Mouse (Mus musculus) small intestine, adult 2 months (tissue): Measurements from ENCODE around the gene Cdc42bpg.

Experiments used
- CTCF ChIP-seq: fragments of 200-500 bp; IDR thresholded peaks from 2 replicates; pipeline ENCODE4 v1.5.1; 2012; ENCODE audit warnings: low read depth, mild to moderate bottlenecking, control low read depth, inconsistent platforms, low read length, moderate library complexity, mixed read lengths; ENCODE audit not compliant: insufficient replicate concordance, insufficient read length; ENCODE audit errors: extremely low read depth
- POLR2A ChIP-seq: fragments of 200-500 bp; IDR thresholded peaks from 2 replicates; pipeline ENCODE4 v1.6.1; 2012; ENCODE audit warnings: low read depth, mild to moderate bottlenecking, control low read depth, inconsistent platforms, low read length, moderate library complexity

GRCm38 (mm10) chr19:6318145-6318544 lies 11.9 kb downstream of the Cdc42bpg start:
- TF ChIP-seq CTCF = no peak
- TF ChIP-seq POLR2A = no peak
